Mouse (Mus musculus) stomach, embryonic 15.5 days (tissue): ENCODE results near the gene Pigv. TPM values are rescaled to one million over a fixed set of nuclear protein-coding genes. Genes with fewer than 3 reads are reported as not detected.

Experiments
- ATAC-seq: fragments of 200-750 bp; cut with Nextera tagmentation; 2 replicates; pipeline ENCODE4 v1.8.0; 2017; ENCODE audit warnings: low read depth, moderate number of reproducible peaks, moderate TSS enrichment; ENCODE audit not compliant: insufficient read depth, low FRiP score
- H3K27ac ChIP-seq: fragments of 300-500 bp; sonication (generic); 2 replicates; pipeline ENCODE4 v1.5.1; 2015; ENCODE audit warnings: mild to moderate bottlenecking, inconsistent platforms
- H3K27me3 ChIP-seq: fragments of 300-500 bp; sonication (generic); replicated peaks from 2 replicates; pipeline ENCODE4 v1.6.1; 2015; ENCODE audit warnings: inconsistent platforms
- H3K36me3 ChIP-seq: fragments of 300-500 bp; sonication (generic); 2 replicates; pipeline ENCODE4 v1.6.1; 2015; ENCODE audit warnings: inconsistent platforms
- H3K4me1 ChIP-seq: fragments of 300-500 bp; sonication (generic); 2 replicates; pipeline ENCODE4 v1.6.1; 2015; ENCODE audit warnings: inconsistent platforms
- H3K4me2 ChIP-seq: fragments of 300-500 bp; sonication (generic); 2 replicates; pipeline ENCODE4 v1.6.1; 2015; ENCODE audit warnings: mild to moderate bottlenecking, inconsistent platforms
- H3K4me3 ChIP-seq: fragments of 300-500 bp; sonication (generic); replicated peaks from 2 replicates; pipeline ENCODE4 v1.5.1; 2015; ENCODE audit warnings: inconsistent platforms
- H3K9ac ChIP-seq: fragments of 300-500 bp; sonication (generic); 2 replicates; pipeline ENCODE4 v1.6.1; 2015; ENCODE audit warnings: inconsistent platforms
- H3K9me3 ChIP-seq: fragments of 300-500 bp; sonication (generic); 2 replicates; pipeline ENCODE4 v1.6.1; 2016; ENCODE audit warnings: inconsistent platforms
- WGBS: fragments of 180-500 bp; shearing (Covaris S2); methylation state at CpG from one replicate; pipeline ENCODE4 v1.1.7; 2015; 5-methylcytosine and 5-hydroxymethylcytosine counted together
- polyA plus RNA-seq: library from polyadenylated mRNA; unstranded; fragments of >200 nt; fragmentation: Nextera tagmentation; extraction: Ambion mirVana; gene quantifications from 2 replicates; pipeline ENCODE4 v1.2.1, GENCODE M21; 2015

Pigv gene
- polyA plus RNA-seq, 1 experiment from 2014 or later, result 14.7 TPM

GRCm38 (mm10) chr4:133632483-133633327 lies 39.7 kb downstream of the Pigv start:
- ATAC-seq, result peak; percentile 54
- H3K27ac ChIP-seq, result peak overlapping the region; percentile 65; the same call in 1 of the 2 replicates
- H3K4me3 ChIP-seq, result peak overlapping the region; percentile 57
- 3% methylated on average over 56 of the region's 69 CpGs for WGBS
- no peaks in the 10 kb centered on the region for H3K36me3 ChIP-seq
- peak overlapping the region; percentile 96 for H3K4me2 ChIP-seq
- H3K4me1 ChIP-seq, result peaks cover 21% of the 10 kb centered on the region
- no peaks in the 10 kb centered on the region for H3K27me3 ChIP-seq
- no peaks in the 10 kb centered on the region for H3K9me3 ChIP-seq
- H3K9ac ChIP-seq, result peak overlapping the region; percentile 85

- no peaks in the 10 kb centered on the region for H3K36me3 ChIP-seq
- H3K9ac ChIP-seq, result peak overlapping the region; percentile 85
- 0 out of 2 replicates have a peak overlapping the region, but pooled peaks have one; percentile 65 for H3K27ac ChIP-seq
- H3K9me3 ChIP-seq, result no peaks in the 10 kb centered on the region
- no peaks in the 10 kb centered on the region for H3K27me3 ChIP-seq
- H3K4me3 ChIP-seq, result peak overlapping the region; percentile 57
- ATAC-seq, result no peak
- peak overlapping the region; percentile 96 for H3K4me2 ChIP-seq
- H3K4me1 ChIP-seq, result peaks cover 21% of the 10 kb centered on the region
- WGBS, result 41% methylated on average over 9 of the region's 9 CpGs
Observed at GRCm38 (mm10) chr4:133631769-133632411, 40.6 kb downstream of the Pigv start.

GRCm38 (mm10) chr4:133631071-133631768 lies 41.2 kb downstream of the Pigv start:
- Histone ChIP-seq H3K36me3 (no peaks in the 10 kb centered on the region), H3K4me2 (peak overlapping the region; percentile 96), H3K9ac (no peak overlapping the region), H3K4me1 (peaks cover 21% of the 10 kb centered on the region), H3K27me3 (no peaks in the 10 kb centered on the region), H3K4me3 (no peak overlapping the region), H3K27ac (no peak overlapping the region), H3K9me3 (no peaks in the 10 kb centered on the region)
- no peak for ATAC-seq
- WGBS, result 76% methylated on average over 14 of the region's 14 CpGs

- peaks cover 21% of the 10 kb centered on the region for H3K4me1 ChIP-seq
- no peak for ATAC-seq
- no peaks in the 10 kb centered on the region for H3K36me3 ChIP-seq
- 89% methylated on average over 8 of the region's 8 CpGs for WGBS
- no peaks in the 10 kb centered on the region for H3K27me3 ChIP-seq
- no peak overlapping the region for H3K27ac ChIP-seq
- no peak overlapping the region for H3K9ac ChIP-seq
- H3K4me3 ChIP-seq, result no peak overlapping the region
- no peak overlapping the region for H3K4me2 ChIP-seq
- no peaks in the 10 kb centered on the region for H3K9me3 ChIP-seq
Observed at GRCm38 (mm10) chr4:133630326-133630920, 42.0 kb downstream of the Pigv start.

- Histone ChIP-seq H3K9ac (no peak overlapping the region), H3K4me1 (peaks cover 21% of the 10 kb centered on the region), H3K9me3 (no peaks in the 10 kb centered on the region), H3K27me3 (no peaks in the 10 kb centered on the region), H3K36me3 (no peaks in the 10 kb centered on the region), H3K4me2 (no peak overlapping the region), H3K27ac (no peak overlapping the region), H3K4me3 (no peak overlapping the region)
- no peak for ATAC-seq
- 78% methylated on average over 7 of the region's 7 CpGs for WGBS
Observed at GRCm38 (mm10) chr4:133629191-133629590, 43.3 kb downstream of the Pigv start.

- no peak overlapping the region for H3K27ac ChIP-seq
- no peaks in the 10 kb centered on the region for H3K9me3 ChIP-seq
- peaks cover 21% of the 10 kb centered on the region for H3K4me1 ChIP-seq
- ATAC-seq, result no peak
- H3K9ac ChIP-seq, result no peak overlapping the region
- H3K36me3 ChIP-seq, result peaks cover 5% of the 10 kb centered on the region; the same call in 1 of the 2 replicates
- H3K4me2 ChIP-seq, result no peak overlapping the region
- no peak overlapping the region for H3K4me3 ChIP-seq
- 83% methylated on average over 2 of the region's 2 CpGs for WGBS
- no peaks in the 10 kb centered on the region for H3K27me3 ChIP-seq
Observed at GRCm38 (mm10) chr4:133628517-133628916, 43.9 kb downstream of the Pigv start.

- ATAC-seq, result no peak
- H3K27ac ChIP-seq, result no peak overlapping the region
- peaks cover 8% of the 10 kb centered on the region for H3K36me3 ChIP-seq
- no peak overlapping the region for H3K4me2 ChIP-seq
- H3K4me1 ChIP-seq, result peaks cover 14% of the 10 kb centered on the region
- no peaks in the 10 kb centered on the region for H3K9me3 ChIP-seq
- no peaks in the 10 kb centered on the region for H3K27me3 ChIP-seq
- H3K9ac ChIP-seq, result no peak overlapping the region
- WGBS, result 95% methylated on average over 14 of the region's 14 CpGs
- H3K4me3 ChIP-seq, result no peak overlapping the region
Observed at GRCm38 (mm10) chr4:133627039-133627438, 45.4 kb downstream of the Pigv start.

GRCm38 (mm10) chr4:133626621-133627020 lies 45.8 kb downstream of the Pigv start:
- H3K4me1 ChIP-seq, result peaks cover 10% of the 10 kb centered on the region
- peaks cover 8% of the 10 kb centered on the region for H3K36me3 ChIP-seq
- no peak overlapping the region for H3K4me2 ChIP-seq
- H3K27me3 ChIP-seq, result no peaks in the 10 kb centered on the region
- H3K9me3 ChIP-seq, result no peaks in the 10 kb centered on the region
- H3K9ac ChIP-seq, result no peak overlapping the region
- no peak for ATAC-seq
- 82% methylated on average over 9 of the region's 9 CpGs for WGBS
- no peak overlapping the region for H3K27ac ChIP-seq
- H3K4me3 ChIP-seq, result no peak overlapping the region

- Histone ChIP-seq H3K4me3 (no peak overlapping the region), H3K4me1 (peaks cover 6% of the 10 kb centered on the region; the same call in 1 of the 2 replicates), H3K27ac (no peak overlapping the region), H3K9me3 (no peaks in the 10 kb centered on the region), H3K36me3 (peaks cover 8% of the 10 kb centered on the region), H3K27me3 (no peaks in the 10 kb centered on the region), H3K9ac (no peak overlapping the region), H3K4me2 (no peak overlapping the region)
- 62% methylated on average over 5 of the region's 5 CpGs for WGBS
- ATAC-seq, result no peak
Observed at GRCm38 (mm10) chr4:133626221-133626620, 46.2 kb downstream of the Pigv start.

- peak overlapping the region; percentile 48; the same call in 1 of the 2 replicates for H3K27ac ChIP-seq
- no peak overlapping the region for H3K4me2 ChIP-seq
- peaks cover 8% of the 10 kb centered on the region for H3K36me3 ChIP-seq
- no peak overlapping the region for H3K4me3 ChIP-seq
- no peaks in the 10 kb centered on the region for H3K27me3 ChIP-seq
- no peak overlapping the region for H3K9ac ChIP-seq
- ATAC-seq, result peak; percentile 59; the same call in 1 of the 2 replicates
- no peaks in the 10 kb centered on the region for H3K9me3 ChIP-seq
- H3K4me1 ChIP-seq, result no peaks in the 10 kb centered on the region
- WGBS, result 67% methylated on average over 11 of the region's 11 CpGs
Observed at GRCm38 (mm10) chr4:133625621-133626071, 46.8 kb downstream of the Pigv start.

- no peaks in the 10 kb centered on the region for H3K27me3 ChIP-seq
- H3K4me1 ChIP-seq, result no peaks in the 10 kb centered on the region
- peaks cover 8% of the 10 kb centered on the region for H3K36me3 ChIP-seq
- no peak overlapping the region for H3K9ac ChIP-seq
- no peak overlapping the region for H3K4me3 ChIP-seq
- H3K9me3 ChIP-seq, result no peaks in the 10 kb centered on the region
- no peak for ATAC-seq
- H3K4me2 ChIP-seq, result no peak overlapping the region
- no peak overlapping the region for H3K27ac ChIP-seq
- WGBS, result 88% methylated on average over 7 of the region's 7 CpGs
Observed at GRCm38 (mm10) chr4:133624830-133625229, 47.6 kb downstream of the Pigv start.
